Mouse (Mus musculus) liver, embryonic 14.5 days (tissue): ENCODE results near the gene Avpr2. TPM values are rescaled to one million over a fixed set of nuclear protein-coding genes. Genes with fewer than 3 reads are reported as not detected.

Experiments used
- ATAC-seq: fragments of 200-750 bp; cut with Nextera tagmentation; 2 replicates; pipeline ENCODE4 v1.8.0; 2017; ENCODE audit warnings: moderate number of reproducible peaks, mild to moderate bottlenecking, moderate library complexity; ENCODE audit not compliant: insufficient read depth
- DNase-seq, 3 experiments: peaks; one replicate each; pipeline ENCODE4 v3.0.0-alpha.2; 2012 to 2013; ENCODE audit warnings: low read depth in 3 of 3, low spot score in 3 of 3
- H3K27ac ChIP-seq: fragments of 300-500 bp; sonication (generic); 2 replicates; pipeline ENCODE4 v1.5.1; 2014; ENCODE audit warnings: moderate library complexity, mild to moderate bottlenecking, control low read depth, inconsistent platforms
- H3K27me3 ChIP-seq: fragments of 300-500 bp; sonication (generic); 2 replicates; pipeline ENCODE4 v1.6.1; 2014; ENCODE audit warnings: mild to moderate bottlenecking, low read length, moderate library complexity; ENCODE audit not compliant: control insufficient read depth, insufficient read depth
- H3K36me3 ChIP-seq: fragments of 300-500 bp; sonication (generic); replicated peaks from 2 replicates; pipeline ENCODE4 v1.6.1; 2014; ENCODE audit warnings: low read depth; ENCODE audit not compliant: control insufficient read depth, insufficient read depth
- H3K4me1 ChIP-seq, 2 experiments: fragments of 200-500 bp in 1 of 2; fragments of 300-500 bp in 1 of 2; sonication (generic) in 1 of 2; replicated peaks; 2 replicates each; pipeline ENCODE4 v1.6.1; 2012 to 2014; ENCODE audit warnings: antibody characterized with exemption in 1 of 2, inconsistent platforms in 1 of 2, low read length in 1 of 2; ENCODE audit not compliant: control insufficient read depth in 2 of 2, insufficient read depth in 2 of 2
- H3K4me2 ChIP-seq: fragments of 300-500 bp; sonication (generic); 2 replicates; pipeline ENCODE4 v1.6.1; 2014; ENCODE audit warnings: low read depth, mild to moderate bottlenecking, control low read depth, moderate library complexity
- H3K4me3 ChIP-seq, 2 experiments: fragments of 200-500 bp in 1 of 2; fragments of 300-500 bp in 1 of 2; sonication (generic) in 1 of 2; 2 replicates each; pipeline ENCODE4 v1.5.1; 2012 to 2014; ENCODE audit warnings: low read depth in 2 of 2, low read length in 2 of 2, mild to moderate bottlenecking in 2 of 2, control low read depth in 1 of 2, inconsistent platforms in 1 of 2, moderate library complexity in 1 of 2; ENCODE audit not compliant: insufficient read depth in 1 of 2
- H3K9ac ChIP-seq: fragments of 300-500 bp; sonication (generic); replicated peaks from 2 replicates; pipeline ENCODE4 v1.6.1; 2014; ENCODE audit warnings: mild to moderate bottlenecking, control low read depth, moderate library complexity
- H3K9me3 ChIP-seq: fragments of 300-500 bp; sonication (generic); 2 replicates; pipeline ENCODE4 v1.6.1; 2016; ENCODE audit warnings: low read length, mixed read lengths; ENCODE audit not compliant: control insufficient read depth
- CTCF ChIP-seq: IDR thresholded peaks from 2 replicates; pipeline ENCODE4 v1.5.1; 2016; ENCODE audit warnings: antibody characterized with exemption, low read depth, control low read depth
- EP300 ChIP-seq: IDR thresholded peaks from 2 replicates; pipeline ENCODE4 v1.6.1; 2016; ENCODE audit warnings: antibody characterized with exemption, low read depth
- WGBS: fragments of 180-500 bp; shearing (Covaris S2); extraction: QIAGEN DNeasy Blood & Tissue Kit; methylation state at CpG from one replicate; pipeline ENCODE4 v1.1.7; 2014; ENCODE audit not compliant: insufficient replicate concordance; 5-methylcytosine and 5-hydroxymethylcytosine counted together
- polyA plus RNA-seq, 2 experiments: library from polyadenylated mRNA; depleted of rRNA in 1 of 2; stranded (reverse) in 1 of 2; unstranded in 1 of 2; fragments of >200 nt; fragmentation: Nextera tagmentation in 1 of 2; extraction: Ambion mirVana in 1 of 2; gene quantifications; 2 replicates each; pipeline versions ENCODE4 v1.2.1 to v1.2.3; 2012 to 2014

Gene Avpr2
- polyA plus RNA-seq, 2 experiments = 0.01 TPM; not detected in 1

DNA sequence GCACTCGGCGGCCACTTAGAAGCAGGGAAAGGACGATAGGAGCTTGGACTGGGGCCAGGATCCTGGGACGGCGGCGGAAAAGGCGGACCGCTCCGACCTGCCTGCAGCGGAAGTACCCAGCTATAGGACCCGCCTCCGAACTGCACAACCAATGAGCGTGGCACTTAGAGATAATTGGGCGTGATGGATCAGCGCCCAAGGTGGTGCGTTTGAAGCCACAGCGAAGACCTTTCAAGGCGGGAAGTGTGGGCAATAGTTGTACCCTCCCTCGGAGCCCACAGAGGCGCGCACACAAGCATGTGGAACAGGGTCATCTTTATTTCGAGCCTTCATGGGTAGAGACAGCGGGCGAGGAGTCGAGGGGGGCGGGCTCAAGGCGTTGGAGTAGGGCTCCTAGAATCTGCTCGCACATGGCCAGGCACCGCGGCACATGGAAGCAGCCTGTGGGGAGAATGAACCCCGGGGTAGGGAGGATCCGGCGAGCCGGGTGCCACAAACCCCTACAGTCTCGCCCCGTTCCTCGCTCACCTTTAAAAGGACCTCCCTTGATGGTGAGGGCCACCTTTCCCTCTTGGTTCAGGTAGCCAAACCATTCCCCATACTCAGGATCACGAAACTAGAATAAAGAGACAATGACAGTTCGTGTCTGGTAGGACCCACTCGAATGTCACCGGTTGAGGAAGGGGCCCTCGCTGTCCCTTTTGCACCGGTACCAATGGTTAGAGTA is 30.1 kb downstream of the Avpr2 start, which contains the start of the genes Arhgap4 and Naa10:
Gene Arhgap4 (minus strand): TSS at position 48 of the 727 bp plus-strand sequence.
Gene Naa10 (minus strand): TSS at position 122 of the 727 bp plus-strand sequence.
- ATAC-seq = peak; percentile 98
- TF ChIP-seq CTCF (no peak), EP300 (no peak)
- 7% methylated on average over 43 of the region's 43 CpGs for WGBS

DNA sequence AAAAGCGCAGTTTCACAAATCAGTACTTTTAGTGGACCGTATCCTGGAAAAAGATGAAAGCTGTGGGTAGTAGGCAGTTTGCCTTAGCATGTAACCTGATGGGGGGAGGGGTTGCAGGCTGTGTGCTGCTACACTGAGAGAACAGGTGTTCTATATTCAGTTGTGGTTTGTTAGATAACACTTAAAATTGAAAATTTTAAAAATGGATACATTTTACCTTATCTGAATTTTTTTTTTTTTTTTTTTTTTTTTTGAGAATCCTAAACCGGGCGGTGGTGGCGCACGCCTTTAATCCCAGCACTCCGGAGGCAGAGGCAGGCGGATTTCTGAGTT is 30.6 kb downstream of the Avpr2 start:
- Histone ChIP-seq H3K9ac (peak overlapping the region; percentile 61), H3K27me3 (no peaks in the 10 kb centered on the region), H3K4me1 (peaks cover 0 to 3% of the 10 kb centered on the region in 2 experiments; a peak in 1 of 4 replicates), H3K36me3 (no peaks in the 10 kb centered on the region; the same call in 1 of the 2 replicates), H3K9me3 (no peaks in the 10 kb centered on the region), H3K4me3 (peak overlapping the region; percentile 69 to 73), H3K4me2 (peak overlapping the region; percentile 86), H3K27ac (peak overlapping the region; percentile 46)
- DNase-seq (no peak), ATAC-seq (no peak)
- WGBS = 65% methylated on average over 8 of the region's 8 CpGs
- TF ChIP-seq EP300 = no peak
- no peak for TF ChIP-seq CTCF

More for the DNA sequence above, 30.1 kb downstream of the Avpr2 start, which contains the start of the genes Arhgap4 and Naa10:
- no peaks in the 10 kb centered on the region for H3K27me3 ChIP-seq
- no peaks in the 10 kb centered on the region for H3K9me3 ChIP-seq
- H3K4me3 ChIP-seq = peak within 1 kb of the TSS; percentile 73 to 79
- H3K27ac ChIP-seq = peak within 1 kb of the TSS; percentile 46
- peak within 1 kb of the TSS; percentile 86 for H3K4me2 ChIP-seq
- H3K9ac ChIP-seq = peak within 1 kb of the TSS; percentile 77
- H3K36me3 ChIP-seq = no peaks in the 10 kb centered on the region; the same call in 1 of the 2 replicates
- peaks cover 0 to 3% of the 10 kb centered on the region in 2 experiments; a peak in 1 of 4 replicates for H3K4me1 ChIP-seq
- peak; percentile 73 to 76 (median 74) for DNase-seq

GRCm38 (mm10) chrX:73930402-73931062 is 38.6 kb downstream of the Avpr2 start, which contains the start of gene Renbp:
TSS of gene Renbp (minus strand) at chrX:73930850.
- ATAC-seq = peak; percentile 92

DNA sequence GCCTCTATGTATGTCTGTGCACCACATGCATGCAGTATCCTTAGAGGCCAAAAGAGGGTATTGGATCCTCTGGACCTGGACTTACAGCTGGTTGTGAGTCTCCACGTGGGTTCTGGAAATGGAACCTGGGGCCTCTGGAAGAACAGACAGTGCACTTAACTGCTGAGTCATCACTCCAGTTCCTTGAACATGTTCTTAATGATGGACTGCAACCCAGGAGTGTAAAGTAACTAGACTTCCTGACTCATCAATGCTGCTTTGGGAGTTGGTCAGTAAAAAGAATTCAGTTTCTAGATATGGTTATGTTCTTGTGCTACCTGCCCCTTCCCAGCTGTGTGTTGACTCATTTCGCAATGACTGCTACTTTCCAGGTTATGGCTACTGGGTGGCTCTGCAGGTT is 40.0 kb downstream of the Avpr2 start:
- TF ChIP-seq CTCF (no peak), EP300 (no peak)
- DNase-seq (no peak), ATAC-seq (no peak)
- no peak overlapping the region for H3K27ac ChIP-seq
- peaks cover 4 to 19% of the 10 kb centered on the region in 2 experiments for H3K4me1 ChIP-seq
- H3K27me3 ChIP-seq = no peaks in the 10 kb centered on the region
- H3K36me3 ChIP-seq = no peaks in the 10 kb centered on the region
- H3K4me3 ChIP-seq = no peak overlapping the region
- H3K9ac ChIP-seq = no peak overlapping the region
- 44% methylated on average over 2 of the region's 2 CpGs for WGBS
- H3K9me3 ChIP-seq = no peaks in the 10 kb centered on the region
- no peak overlapping the region for H3K4me2 ChIP-seq

More at GRCm38 (mm10) chrX:73930402-73931062, 38.6 kb downstream of the Avpr2 start, which contains the start of gene Renbp:
- no peaks in the 10 kb centered on the region for H3K27me3 ChIP-seq
- DNase-seq = peak; percentile 53 to 62 (median 56)
- peak within 1 kb of the TSS; percentile 31 to 41; a peak in 3 of 4 replicates for H3K4me3 ChIP-seq
- TF ChIP-seq EP300 (no peak), CTCF (no peak; the same call in 1 of the 2 replicates)
- 29% methylated on average over 17 of the region's 17 CpGs for WGBS
- no peaks in the 10 kb centered on the region for H3K9me3 ChIP-seq
- peak within 1 kb of the TSS; percentile 41 for H3K4me2 ChIP-seq
- H3K27ac ChIP-seq = no peak within 1 kb of the TSS
- no peaks in the 10 kb centered on the region for H3K36me3 ChIP-seq
- H3K4me1 ChIP-seq = peaks cover 4 to 19% of the 10 kb centered on the region in 2 experiments
- H3K9ac ChIP-seq = no peak within 1 kb of the TSS

DNA sequence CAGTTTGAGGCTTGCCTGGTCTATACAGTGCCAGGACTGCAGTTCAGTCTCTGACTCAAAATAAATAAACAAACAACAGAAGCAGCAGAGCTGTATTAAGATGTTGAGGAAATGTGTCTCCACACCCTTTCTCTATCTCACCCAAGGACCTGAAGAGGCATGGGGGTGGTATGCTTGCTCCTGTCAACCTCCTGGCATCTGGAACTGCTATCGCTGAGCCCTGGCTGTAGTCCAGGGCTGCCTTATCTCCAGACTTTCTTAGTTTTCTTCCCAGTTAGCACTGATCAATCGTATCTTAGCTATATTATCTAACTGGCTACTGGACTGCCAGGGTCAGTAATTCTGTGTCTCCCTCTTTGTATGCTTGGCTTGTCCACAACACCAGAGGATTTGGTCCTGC is 50.0 kb downstream of the Avpr2 start:
- Histone ChIP-seq H3K4me2 (no peak overlapping the region), H3K27me3 (no peaks in the 10 kb centered on the region), H3K9ac (no peak overlapping the region), H3K4me3 (no peak overlapping the region), H3K4me1 (no peaks in the 10 kb centered on the region), H3K9me3 (no peaks in the 10 kb centered on the region), H3K27ac (no peak overlapping the region), H3K36me3 (peaks cover 48% of the 10 kb centered on the region)
- TF ChIP-seq CTCF = no peak
- no peak for DNase-seq
- WGBS = 36% methylated on average over 2 of the region's 2 CpGs
- no peak for ATAC-seq
